Mouse (Mus musculus): Measurements from ENCODE around the gene Slc25a28. TPM values are rescaled to one million over a fixed set of nuclear protein-coding genes. Genes with fewer than 3 reads are reported as not detected.

The Slc25a28 gene
- polyA plus RNA-seq, 1 experiment, result 88.7 TPM

- Histone ChIP-seq H3K27ac (ENCODE audit: control insufficient read depth, insufficient read depth, low read length) (no peak overlapping the region), H3K36me3 (ENCODE audit: control insufficient read depth, insufficient read depth, low read length) (no peaks in the 10 kb centered on the region), H3K4me3 (ENCODE audit: control insufficient read depth, insufficient read depth, low read length) (no peak overlapping the region), H3K27me3 (ENCODE audit: control insufficient read depth, insufficient read depth, low read length) (no peaks in the 10 kb centered on the region), H3K4me1 (replicated peaks; ENCODE audit: control insufficient read depth, insufficient read depth, low read length) (no peaks in the 10 kb centered on the region)
- DNase-seq, result no peak
- TF ChIP-seq CTCF (IDR thresholded peaks at IDR 0.05; ENCODE audit: borderline replicate concordance, control insufficient read depth, extremely low read depth, insufficient read depth, low read length, poor library complexity) (no peak), POLR2A (IDR thresholded peaks at IDR 0.05; ENCODE audit: control insufficient read depth, extremely low read depth, insufficient read depth, low read length, poor library complexity) (no peak)
- 96% methylated on average over 3 of the region's 3 CpGs for WGBS
Measured at GRCm38 (mm10) chr19:43627345-43627744, 47.3 kb downstream of the Slc25a28 start.

- 81% methylated on average over 3 of the region's 3 CpGs for WGBS
- Histone ChIP-seq H3K4me3 (ENCODE audit: control insufficient read depth, insufficient read depth, low read length) (no peak overlapping the region), H3K27me3 (ENCODE audit: control insufficient read depth, insufficient read depth, low read length) (no peaks in the 10 kb centered on the region; the same call in 1 of the 2 replicates), H3K36me3 (ENCODE audit: control insufficient read depth, insufficient read depth, low read length) (no peaks in the 10 kb centered on the region), H3K27ac (ENCODE audit: control insufficient read depth, insufficient read depth, low read length) (no peak overlapping the region), H3K4me1 (replicated peaks; ENCODE audit: control insufficient read depth, insufficient read depth, low read length) (no peaks in the 10 kb centered on the region)
- TF ChIP-seq POLR2A (IDR thresholded peaks at IDR 0.05; ENCODE audit: control insufficient read depth, extremely low read depth, insufficient read depth, low read length, poor library complexity) (no peak), CTCF (IDR thresholded peaks at IDR 0.05; ENCODE audit: borderline replicate concordance, control insufficient read depth, extremely low read depth, insufficient read depth, low read length, poor library complexity) (no peak)
- no peak for DNase-seq
Measured at GRCm38 (mm10) chr19:43626160-43626559, 48.5 kb downstream of the Slc25a28 start.

GRCm38 (mm10) chr19:43623913-43624312 lies 50.8 kb downstream of the Slc25a28 start:
- no peaks in the 10 kb centered on the region for H3K4me1 ChIP-seq (replicated peaks; ENCODE audit: control insufficient read depth, insufficient read depth, low read length)
- H3K4me3 ChIP-seq (ENCODE audit: control insufficient read depth, insufficient read depth, low read length), result no peak overlapping the region
- 39% methylated on average over 4 of the region's 4 CpGs for WGBS
- DNase-seq, result peak; percentile 58
- TF ChIP-seq CTCF (IDR thresholded peaks at IDR 0.05; ENCODE audit: borderline replicate concordance, control insufficient read depth, extremely low read depth, insufficient read depth, low read length, poor library complexity) (peak; percentile 76; the same call in 1 of the 2 replicates), POLR2A (IDR thresholded peaks at IDR 0.05; ENCODE audit: control insufficient read depth, extremely low read depth, insufficient read depth, low read length, poor library complexity) (no peak)
- no peaks in the 10 kb centered on the region; the same call in 1 of the 2 replicates for H3K27me3 ChIP-seq (ENCODE audit: control insufficient read depth, insufficient read depth, low read length)
- no peak overlapping the region for H3K27ac ChIP-seq (ENCODE audit: control insufficient read depth, insufficient read depth, low read length)
- H3K36me3 ChIP-seq (ENCODE audit: control insufficient read depth, insufficient read depth, low read length), result no peaks in the 10 kb centered on the region

DNA sequence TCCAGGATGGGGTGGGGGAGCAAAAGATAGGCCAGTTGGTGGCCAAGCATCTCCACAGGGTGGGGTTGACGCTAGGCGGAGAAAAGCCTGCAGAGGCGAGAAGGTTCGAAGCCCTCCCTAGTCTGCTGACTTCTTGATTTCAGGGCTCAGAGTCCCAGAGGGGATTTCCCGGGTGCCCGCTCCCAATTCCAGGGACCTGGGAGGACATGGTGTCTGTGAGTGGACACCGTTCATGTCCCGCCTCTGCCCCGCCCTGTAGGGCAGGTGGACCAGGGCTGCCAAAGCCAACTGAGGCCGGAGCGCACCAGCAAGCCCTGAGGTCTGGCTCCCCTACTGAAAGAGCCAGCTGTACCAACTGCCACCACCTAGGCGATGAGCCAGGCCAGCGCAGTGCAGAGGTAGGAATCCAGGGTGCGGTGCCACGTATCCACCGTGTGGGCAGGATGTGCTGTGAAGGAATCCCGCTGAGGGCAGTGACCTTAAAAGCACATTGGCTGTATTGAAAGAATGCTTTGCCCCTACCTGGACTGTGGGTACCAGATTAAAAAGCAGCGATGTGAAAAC lies 54.7 kb downstream of the Slc25a28 start:
- Histone ChIP-seq H3K27me3 (ENCODE audit: control insufficient read depth, insufficient read depth, low read length) (peaks cover 25% of the 10 kb centered on the region; the same call in 1 of the 2 replicates), H3K36me3 (ENCODE audit: control insufficient read depth, insufficient read depth, low read length) (no peaks in the 10 kb centered on the region), H3K4me1 (replicated peaks; ENCODE audit: control insufficient read depth, insufficient read depth, low read length) (0 out of 2 replicates have a peak, but pooled peaks cover 2% of the 10 kb centered on the region), H3K27ac (ENCODE audit: control insufficient read depth, insufficient read depth, low read length) (no peak overlapping the region), H3K4me3 (ENCODE audit: control insufficient read depth, insufficient read depth, low read length) (no peak overlapping the region)
- WGBS, result 83% methylated on average over 18 of the region's 18 CpGs
- DNase-seq, result no peak
- TF ChIP-seq POLR2A (IDR thresholded peaks at IDR 0.05; ENCODE audit: control insufficient read depth, extremely low read depth, insufficient read depth, low read length, poor library complexity), result no peak
- no peak for TF ChIP-seq CTCF (IDR thresholded peaks at IDR 0.05; ENCODE audit: borderline replicate concordance, control insufficient read depth, extremely low read depth, insufficient read depth, low read length, poor library complexity)

DNA sequence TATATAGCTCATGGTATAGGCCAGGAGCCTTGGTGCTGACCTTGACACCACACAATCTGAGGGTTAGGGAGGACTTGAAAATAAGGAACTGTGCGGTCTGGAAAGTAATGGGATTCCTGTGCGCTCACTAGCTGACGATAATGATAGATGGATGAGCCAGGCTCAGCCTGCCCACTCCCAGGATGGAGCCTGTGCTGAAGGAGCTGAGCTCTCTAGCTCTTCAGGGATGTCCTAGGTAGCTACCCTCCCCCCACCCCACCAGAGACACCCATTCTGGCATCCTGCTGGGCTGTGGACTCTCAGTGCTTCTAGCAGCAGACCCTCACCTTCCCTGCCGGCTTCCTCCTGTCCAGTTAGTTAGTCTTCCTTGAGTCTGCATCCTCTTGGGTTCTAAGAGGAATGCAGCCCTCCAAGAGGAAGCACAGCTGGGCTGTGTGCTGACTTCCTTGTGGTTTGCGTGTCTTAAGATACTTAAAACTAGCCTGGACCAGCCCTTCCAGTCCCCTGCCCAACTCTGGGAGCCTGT lies 56.1 kb downstream of the Slc25a28 start:
- WGBS, result 61% methylated on average over 5 of the region's 5 CpGs
- peaks cover 8% of the 10 kb centered on the region; the same call in 1 of the 2 replicates for H3K4me1 ChIP-seq (replicated peaks; ENCODE audit: control insufficient read depth, insufficient read depth, low read length)
- TF ChIP-seq POLR2A (IDR thresholded peaks at IDR 0.05; ENCODE audit: control insufficient read depth, extremely low read depth, insufficient read depth, low read length, poor library complexity), result no peak
- TF ChIP-seq CTCF (IDR thresholded peaks at IDR 0.05; ENCODE audit: borderline replicate concordance, control insufficient read depth, extremely low read depth, insufficient read depth, low read length, poor library complexity), result no peak
- no peak overlapping the region for H3K4me3 ChIP-seq (ENCODE audit: control insufficient read depth, insufficient read depth, low read length)
- H3K27ac ChIP-seq (ENCODE audit: control insufficient read depth, insufficient read depth, low read length), result no peak overlapping the region
- DNase-seq, result no peak
- H3K36me3 ChIP-seq (ENCODE audit: control insufficient read depth, insufficient read depth, low read length), result no peaks in the 10 kb centered on the region
- H3K27me3 ChIP-seq (ENCODE audit: control insufficient read depth, insufficient read depth, low read length), result peaks cover 38% of the 10 kb centered on the region; the same call in 1 of the 2 replicates

- TF ChIP-seq POLR2A (IDR thresholded peaks at IDR 0.05; ENCODE audit: control insufficient read depth, extremely low read depth, insufficient read depth, low read length, poor library complexity), result no peak
- no peak for TF ChIP-seq CTCF (IDR thresholded peaks at IDR 0.05; ENCODE audit: borderline replicate concordance, control insufficient read depth, extremely low read depth, insufficient read depth, low read length, poor library complexity)
- Histone ChIP-seq H3K4me3 (ENCODE audit: control insufficient read depth, insufficient read depth, low read length) (no peak overlapping the region), H3K36me3 (ENCODE audit: control insufficient read depth, insufficient read depth, low read length) (no peaks in the 10 kb centered on the region), H3K27me3 (ENCODE audit: control insufficient read depth, insufficient read depth, low read length) (peaks cover 44% of the 10 kb centered on the region; the same call in 1 of the 2 replicates), H3K27ac (ENCODE audit: control insufficient read depth, insufficient read depth, low read length) (no peak overlapping the region), H3K4me1 (replicated peaks; ENCODE audit: control insufficient read depth, insufficient read depth, low read length) (peaks cover 8% of the 10 kb centered on the region; the same call in 1 of the 2 replicates)
- WGBS, result 84% methylated on average over 10 of the region's 10 CpGs
- DNase-seq, result no peak
Measured at GRCm38 (mm10) chr19:43617761-43618349, 56.8 kb downstream of the Slc25a28 start.

All from thymus, adult 2 months (tissue).